Mouse (Mus musculus): ENCODE measurements around the gene Cadm2.

The Cadm2 gene

DNA sequence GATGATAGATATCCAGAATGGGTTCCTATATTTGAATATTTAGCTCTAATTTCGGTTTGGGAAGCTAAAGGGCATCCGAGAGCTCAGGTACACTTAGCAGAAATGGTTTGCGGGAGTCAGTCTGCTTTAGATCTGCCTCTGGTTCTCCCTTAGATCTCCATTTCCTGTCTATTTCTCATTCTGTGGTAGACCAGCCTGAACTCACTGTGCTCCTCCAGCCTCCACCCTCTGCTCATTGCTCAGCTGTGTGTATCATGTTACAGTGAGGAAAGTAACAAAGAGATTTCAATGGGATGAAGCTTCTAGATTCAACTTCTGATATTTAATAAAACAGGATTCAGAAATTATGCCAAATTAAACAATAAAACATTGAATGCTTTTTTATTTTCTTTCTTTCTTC lies 661.6 kb downstream of the Cadm2 start:
- no peak for DNase-seq (ENCODE audit: low read depth, low spot score)

- DNase-seq (ENCODE audit: low read depth, low spot score), result no peak
These were observed 664.8 kb downstream of the Cadm2 start for GRCm38 (mm10) chr16:66955876-66956275.

GRCm38 (mm10) chr16:66936332-66936731 lies 684.4 kb downstream of the Cadm2 start:
- DNase-seq (ENCODE audit: low read depth, low spot score), result no peak

- no peak for DNase-seq (ENCODE audit: low read depth, low spot score)
These were observed 695.2 kb downstream of the Cadm2 start for GRCm38 (mm10) chr16:66925517-66925916.

GRCm38 (mm10) chr16:66922753-66923152 lies 698.0 kb downstream of the Cadm2 start:
- no peak for DNase-seq (ENCODE audit: low read depth, low spot score)

DNA sequence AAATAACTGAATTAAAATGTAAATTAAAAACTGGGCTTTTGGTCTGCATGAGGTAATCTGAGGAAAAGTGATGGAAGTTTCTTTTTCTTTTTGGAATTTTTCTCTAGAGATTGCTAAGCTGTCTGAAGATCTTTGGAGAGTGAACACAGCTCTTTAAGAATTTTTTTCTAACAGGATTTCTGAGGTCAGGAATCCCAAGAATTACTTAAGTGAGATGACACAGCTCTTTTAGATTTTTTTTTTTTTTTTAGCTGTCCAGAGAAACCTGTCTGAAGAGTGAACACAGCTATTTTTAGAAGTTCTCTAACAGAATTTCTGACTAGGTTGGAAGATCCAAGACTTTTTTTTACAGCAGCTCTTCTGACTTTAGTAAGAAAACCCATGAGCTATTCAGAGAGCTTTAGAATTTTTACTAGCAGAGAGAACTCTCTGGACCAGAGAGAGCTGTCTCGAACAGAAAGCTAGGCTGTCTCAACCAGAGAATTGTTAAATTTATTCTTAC lies 699.2 kb downstream of the Cadm2 start:
- DNase-seq (ENCODE audit: low read depth, low spot score), result no peak

GRCm38 (mm10) chr16:66919889-66920402 lies 700.8 kb downstream of the Cadm2 start:
- no peak for DNase-seq (ENCODE audit: low read depth, low spot score)

DNA sequence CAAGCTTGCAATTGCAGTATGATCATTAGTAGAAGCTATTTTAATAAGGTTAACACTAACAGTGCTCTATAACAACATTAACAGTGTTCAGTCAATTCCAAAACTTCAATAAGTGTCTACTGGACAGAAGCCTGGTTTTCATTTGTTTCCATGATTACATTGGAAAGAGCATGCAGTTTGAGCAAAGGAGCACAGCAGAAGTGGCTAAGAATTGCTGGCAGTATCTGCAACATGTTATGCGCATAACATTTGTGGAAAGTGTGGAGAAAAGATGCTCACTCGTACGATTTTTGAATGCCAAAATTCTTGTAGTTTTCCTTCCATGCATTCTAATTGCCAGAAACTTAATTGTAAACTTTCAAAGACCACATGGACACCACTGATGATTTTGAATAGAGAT lies 718.9 kb downstream of the Cadm2 start:
- DNase-seq (ENCODE audit: low read depth, low spot score), result no peak

DNA sequence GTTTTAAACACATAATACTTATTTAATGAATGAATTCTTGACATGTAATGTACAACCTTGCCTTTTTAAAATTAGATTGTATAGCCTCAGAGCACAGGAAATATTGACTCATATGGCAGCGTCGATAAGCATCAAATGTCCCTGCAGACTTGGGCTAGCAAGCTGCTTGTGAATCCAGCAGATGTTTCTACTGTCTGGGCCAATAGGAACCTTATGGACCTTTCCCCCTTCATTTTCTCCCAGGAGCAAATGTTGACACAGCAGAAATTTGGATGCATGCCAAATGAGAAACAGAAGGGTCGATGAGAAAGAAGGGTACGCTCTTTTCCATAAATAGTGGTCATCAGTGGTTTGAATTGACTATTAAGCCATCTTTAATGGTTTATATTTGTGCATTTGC lies 720.0 kb downstream of the Cadm2 start:
- no peak for DNase-seq (ENCODE audit: low read depth, low spot score)

GRCm38 (mm10) chr16:66892359-66892758 lies 728.3 kb downstream of the Cadm2 start:
- DNase-seq (ENCODE audit: low read depth, low spot score), result no peak

DNA sequence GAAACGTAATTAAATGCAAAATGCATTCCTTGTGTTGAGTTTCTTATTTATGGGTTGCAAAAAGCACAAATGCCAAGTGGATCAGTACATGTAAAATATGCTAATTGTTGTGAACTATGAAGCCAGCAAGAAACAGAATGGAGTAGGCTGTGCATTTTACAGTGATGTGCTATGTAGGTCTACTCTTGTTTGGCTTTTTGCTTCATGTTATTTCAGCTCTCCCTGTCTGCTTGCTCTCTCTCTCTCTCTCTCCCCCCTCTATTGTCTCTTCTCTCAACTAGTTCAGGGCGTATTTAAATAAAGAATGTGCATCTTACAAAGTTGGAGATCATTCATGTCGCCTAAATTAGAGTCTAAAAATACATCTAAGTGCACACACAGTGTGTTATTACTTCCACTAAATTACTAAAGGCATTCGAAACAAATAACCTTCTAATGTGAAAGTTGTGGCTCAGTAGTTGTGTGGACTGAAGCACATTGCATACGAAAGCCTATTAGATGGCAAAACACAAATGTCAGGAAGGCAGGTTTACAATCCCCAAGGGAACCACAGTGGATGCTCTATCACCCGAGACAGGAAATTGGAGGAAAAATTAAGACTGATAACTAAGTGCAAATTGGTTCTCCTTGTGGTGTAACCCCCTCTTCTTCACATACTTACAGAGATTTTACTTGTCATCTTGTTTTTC lies 729.0 kb downstream of the Cadm2 start:
- no peak for DNase-seq (ENCODE audit: low read depth, low spot score)

GRCm38 (mm10) chr16:66889907-66890306 lies 730.8 kb downstream of the Cadm2 start:
- no peak for DNase-seq (ENCODE audit: low read depth, low spot score)

GRCm38 (mm10) chr16:66882597-66882996 lies 738.1 kb downstream of the Cadm2 start:
- DNase-seq (ENCODE audit: low read depth, low spot score), result no peak

GRCm38 (mm10) chr16:66871201-66871600 lies 749.5 kb downstream of the Cadm2 start:
- peak; percentile 6 for DNase-seq (ENCODE audit: low read depth, low spot score)

DNA sequence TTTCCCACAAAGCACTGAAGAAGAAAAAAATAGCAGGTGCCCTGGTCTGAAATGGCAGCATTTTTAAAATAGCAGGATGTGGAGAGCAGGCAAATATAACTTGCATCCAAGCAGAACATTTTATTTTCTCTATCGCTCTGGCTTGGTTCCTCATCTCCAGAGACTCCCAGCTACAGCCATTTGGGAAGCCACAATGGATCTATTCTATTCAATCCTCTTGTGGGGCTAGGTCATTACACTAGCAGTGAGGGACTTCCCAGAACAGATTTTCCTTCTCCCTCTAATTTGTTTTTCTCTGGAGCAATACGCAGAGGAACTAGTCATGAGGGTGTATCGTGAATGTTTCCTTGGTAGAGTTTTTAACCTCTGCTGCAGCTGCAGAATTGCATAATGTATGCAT lies 769.7 kb downstream of the Cadm2 start:
- DNase-seq (ENCODE audit: low read depth, low spot score), result no peak

GRCm38 (mm10) chr16:66824866-66825265 lies 795.8 kb downstream of the Cadm2 start:
- no peak for DNase-seq (ENCODE audit: low read depth, low spot score)

- no peak for DNase-seq (ENCODE audit: low read depth, low spot score)
These were observed 809.2 kb downstream of the Cadm2 start for GRCm38 (mm10) chr16:66811495-66811894.

GRCm38 (mm10) chr16:66798204-66798603 lies 822.5 kb downstream of the Cadm2 start:
- no peak for DNase-seq (ENCODE audit: low read depth, low spot score)

DNA sequence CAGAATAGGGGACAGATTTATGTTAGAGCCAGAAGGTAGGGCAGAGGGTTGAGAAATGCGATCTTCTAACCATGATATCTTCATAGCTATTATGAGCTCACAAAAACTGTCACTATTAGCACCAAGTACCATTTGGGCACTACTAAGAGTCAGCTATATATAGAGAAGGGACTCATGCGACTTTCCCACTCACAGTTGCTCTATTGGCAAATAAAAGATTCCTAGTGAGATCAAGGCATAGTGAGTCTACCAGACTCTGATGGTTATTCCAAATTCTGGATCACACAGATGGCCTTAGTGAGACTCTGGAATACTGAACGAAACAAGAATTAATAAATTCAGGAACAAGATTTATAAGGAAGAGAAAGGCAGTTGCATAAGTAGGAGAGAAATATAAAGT lies 827.6 kb downstream of the Cadm2 start:
- no peak for DNase-seq (ENCODE audit: low read depth, low spot score)

DNA sequence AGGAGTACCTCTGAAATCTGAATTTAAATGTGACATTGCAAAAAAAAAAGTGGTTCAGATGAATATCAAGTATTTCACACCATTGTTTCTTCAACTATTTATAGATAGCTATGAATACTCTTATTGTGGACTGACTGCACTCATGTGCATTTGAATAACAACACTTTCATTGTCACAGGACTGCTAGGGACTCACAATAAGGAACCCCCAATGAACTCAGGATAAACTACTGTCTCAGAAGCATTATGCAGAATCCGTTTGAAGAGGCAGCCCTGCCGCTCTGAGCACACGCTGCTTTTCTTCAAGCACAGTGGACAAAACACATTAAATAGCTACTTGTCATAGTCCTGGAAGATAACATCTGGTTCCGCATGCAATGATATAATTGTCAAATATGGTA lies 848.8 kb downstream of the Cadm2 start:
- no peak for DNase-seq (ENCODE audit: low read depth, low spot score)

- DNase-seq (ENCODE audit: low read depth, low spot score), result no peak
These were observed 851.2 kb downstream of the Cadm2 start for GRCm38 (mm10) chr16:66769545-66769944.

- no peak for DNase-seq (ENCODE audit: low read depth, low spot score)
These were observed 851.9 kb downstream of the Cadm2 start for GRCm38 (mm10) chr16:66768684-66769389.
